Mouse (Mus musculus): Measurements from ENCODE around the gene Pef1. TPM values are rescaled to one million over a fixed set of nuclear protein-coding genes. Genes with fewer than 3 reads are reported as not detected.

Pef1 gene
- total RNA-seq, 1 experiment, result 36.2 TPM

GRCm38 (mm10) chr4:130128907-130129306, 26.5 kb downstream of the Pef1 start:
- no peak for DNase-seq (ENCODE audit: low read depth, low spot score)
- H3K9me3 ChIP-seq (ENCODE audit: control insufficient read depth, insufficient read depth, low read depth, low read length), result no peaks in the 10 kb centered on the region
- in situ Hi-C loops (cut with MboI; ENCODE audit: low sequenced_read_pairs in 2 of 2, unreplicated experiment in 2 of 2), result no loop called here
- no peak overlapping the region for H3K27ac ChIP-seq (ENCODE audit: insufficient read depth, low read depth, low read length, poor library complexity, severe bottlenecking)
- no peak for TF ChIP-seq ZNF384 (IDR thresholded peaks at IDR 0.05; ENCODE audit: low read depth, low read length)
- no peak for TF ChIP-seq MAFK (IDR thresholded peaks at IDR 0.05; ENCODE audit: insufficient read depth, low read depth, low read length)
- no peak for TF ChIP-seq ZC3H11A (IDR thresholded peaks at IDR 0.05; ENCODE audit: borderline replicate concordance, low read depth, low read length)
- TF ChIP-seq HCFC1 (IDR thresholded peaks at IDR 0.05; ENCODE audit: borderline replicate concordance, insufficient read depth, low read length), result no peak
- TF ChIP-seq CHD2 (IDR thresholded peaks at IDR 0.05; ENCODE audit: low read depth, low read length), result no peak
- no peak overlapping the region for H3K9ac ChIP-seq (ENCODE audit: insufficient read depth, low read depth, low read length, poor library complexity, severe bottlenecking)
- H3K36me3 ChIP-seq (ENCODE audit: control insufficient read depth, insufficient read depth, low read length, poor library complexity, severe bottlenecking), result peaks cover 21% of the 10 kb centered on the region
- H3K4me3 ChIP-seq (ENCODE audit: insufficient read depth in 1 of 2, low read depth in 1 of 2, low read length in 2 of 2, poor library complexity in 1 of 2, severe bottlenecking in 1 of 2), result no peak overlapping the region
- H3K4me1 ChIP-seq (ENCODE audit: control insufficient read depth in 2 of 2, insufficient read depth in 2 of 2, low read length in 2 of 2, poor library complexity in 1 of 2), result peaks cover 0 to 3% of the 10 kb centered on the region in 2 experiments; a peak in 2 of 4 replicates

GRCm38 (mm10) chr4:130130082-130130481, 27.7 kb downstream of the Pef1 start:
- no peak overlapping the region for H3K27ac ChIP-seq (ENCODE audit: insufficient read depth, low read depth, low read length, poor library complexity, severe bottlenecking)
- DNase-seq (ENCODE audit: low read depth, low spot score), result no peak
- peaks cover 0 to 3% of the 10 kb centered on the region in 2 experiments; a peak in 2 of 4 replicates for H3K4me1 ChIP-seq (ENCODE audit: control insufficient read depth in 2 of 2, insufficient read depth in 2 of 2, low read length in 2 of 2, poor library complexity in 1 of 2)
- no peaks in the 10 kb centered on the region for H3K9me3 ChIP-seq (ENCODE audit: control insufficient read depth, insufficient read depth, low read depth, low read length)
- no peak overlapping the region for H3K4me3 ChIP-seq (ENCODE audit: insufficient read depth in 1 of 2, low read depth in 1 of 2, low read length in 2 of 2, poor library complexity in 1 of 2, severe bottlenecking in 1 of 2)
- no peak for TF ChIP-seq ZNF384 (IDR thresholded peaks at IDR 0.05; ENCODE audit: low read depth, low read length)
- no peak for TF ChIP-seq MAFK (IDR thresholded peaks at IDR 0.05; ENCODE audit: insufficient read depth, low read depth, low read length)
- TF ChIP-seq CHD2 (IDR thresholded peaks at IDR 0.05; ENCODE audit: low read depth, low read length), result no peak
- no peak for TF ChIP-seq HCFC1 (IDR thresholded peaks at IDR 0.05; ENCODE audit: borderline replicate concordance, insufficient read depth, low read length)
- TF ChIP-seq ZC3H11A (IDR thresholded peaks at IDR 0.05; ENCODE audit: borderline replicate concordance, low read depth, low read length), result no peak
- in situ Hi-C loops (cut with MboI; ENCODE audit: low sequenced_read_pairs in 2 of 2, unreplicated experiment in 2 of 2), result no loop called here
- H3K36me3 ChIP-seq (ENCODE audit: control insufficient read depth, insufficient read depth, low read length, poor library complexity, severe bottlenecking), result peaks cover 17% of the 10 kb centered on the region
- no peak overlapping the region for H3K9ac ChIP-seq (ENCODE audit: insufficient read depth, low read depth, low read length, poor library complexity, severe bottlenecking)

GRCm38 (mm10) chr4:130130641-130131350, 28.4 kb downstream of the Pef1 start:
- Histone ChIP-seq H3K4me1 (ENCODE audit: control insufficient read depth in 2 of 2, insufficient read depth in 2 of 2, low read length in 2 of 2, poor library complexity in 1 of 2) (peaks cover 0 to 3% of the 10 kb centered on the region in 2 experiments; a peak in 2 of 4 replicates), H3K9me3 (ENCODE audit: control insufficient read depth, insufficient read depth, low read depth, low read length) (no peaks in the 10 kb centered on the region), H3K9ac (ENCODE audit: insufficient read depth, low read depth, low read length, poor library complexity, severe bottlenecking) (no peak overlapping the region), H3K4me3 (ENCODE audit: insufficient read depth in 1 of 2, low read depth in 1 of 2, low read length in 2 of 2, poor library complexity in 1 of 2, severe bottlenecking in 1 of 2) (no peak overlapping the region), H3K36me3 (ENCODE audit: control insufficient read depth, insufficient read depth, low read length, poor library complexity, severe bottlenecking) (peaks cover 11% of the 10 kb centered on the region), H3K27ac (ENCODE audit: insufficient read depth, low read depth, low read length, poor library complexity, severe bottlenecking) (no peak overlapping the region)
- TF ChIP-seq ZC3H11A (IDR thresholded peaks at IDR 0.05; ENCODE audit: borderline replicate concordance, low read depth, low read length) (no peak), HCFC1 (IDR thresholded peaks at IDR 0.05; ENCODE audit: borderline replicate concordance, insufficient read depth, low read length) (no peak), CHD2 (IDR thresholded peaks at IDR 0.05; ENCODE audit: low read depth, low read length) (no peak), MAFK (IDR thresholded peaks at IDR 0.05; ENCODE audit: insufficient read depth, low read depth, low read length) (no peak), ZNF384 (IDR thresholded peaks at IDR 0.05; ENCODE audit: low read depth, low read length) (no peak)
- in situ Hi-C loops (cut with MboI; ENCODE audit: low sequenced_read_pairs in 2 of 2, unreplicated experiment in 2 of 2), result no loop called here
- DNase-seq (ENCODE audit: low read depth, low spot score), result no peak

GRCm38 (mm10) chr4:130131448-130132105, 29.2 kb downstream of the Pef1 start:
- DNase-seq (ENCODE audit: low read depth, low spot score), result no peak
- Histone ChIP-seq H3K4me3 (ENCODE audit: insufficient read depth in 1 of 2, low read depth in 1 of 2, low read length in 2 of 2, poor library complexity in 1 of 2, severe bottlenecking in 1 of 2) (no peak overlapping the region), H3K9ac (ENCODE audit: insufficient read depth, low read depth, low read length, poor library complexity, severe bottlenecking) (no peak overlapping the region), H3K9me3 (ENCODE audit: control insufficient read depth, insufficient read depth, low read depth, low read length) (no peaks in the 10 kb centered on the region), H3K36me3 (ENCODE audit: control insufficient read depth, insufficient read depth, low read length, poor library complexity, severe bottlenecking) (peaks cover 6% of the 10 kb centered on the region), H3K4me1 (ENCODE audit: control insufficient read depth in 2 of 2, insufficient read depth in 2 of 2, low read length in 2 of 2, poor library complexity in 1 of 2) (peaks cover 0 to 3% of the 10 kb centered on the region in 2 experiments; a peak in 2 of 4 replicates), H3K27ac (ENCODE audit: insufficient read depth, low read depth, low read length, poor library complexity, severe bottlenecking) (no peak overlapping the region)
- TF ChIP-seq ZNF384 (IDR thresholded peaks at IDR 0.05; ENCODE audit: low read depth, low read length) (no peak), ZC3H11A (IDR thresholded peaks at IDR 0.05; ENCODE audit: borderline replicate concordance, low read depth, low read length) (no peak), MAFK (IDR thresholded peaks at IDR 0.05; ENCODE audit: insufficient read depth, low read depth, low read length) (no peak), HCFC1 (IDR thresholded peaks at IDR 0.05; ENCODE audit: borderline replicate concordance, insufficient read depth, low read length) (no peak)
- in situ Hi-C loops (cut with MboI; ENCODE audit: low sequenced_read_pairs in 2 of 2, unreplicated experiment in 2 of 2), result no loop called here
